Mouse (Mus musculus): ENCODE measurements around the gene Nt5dc2.

Nt5dc2 gene

DNA sequence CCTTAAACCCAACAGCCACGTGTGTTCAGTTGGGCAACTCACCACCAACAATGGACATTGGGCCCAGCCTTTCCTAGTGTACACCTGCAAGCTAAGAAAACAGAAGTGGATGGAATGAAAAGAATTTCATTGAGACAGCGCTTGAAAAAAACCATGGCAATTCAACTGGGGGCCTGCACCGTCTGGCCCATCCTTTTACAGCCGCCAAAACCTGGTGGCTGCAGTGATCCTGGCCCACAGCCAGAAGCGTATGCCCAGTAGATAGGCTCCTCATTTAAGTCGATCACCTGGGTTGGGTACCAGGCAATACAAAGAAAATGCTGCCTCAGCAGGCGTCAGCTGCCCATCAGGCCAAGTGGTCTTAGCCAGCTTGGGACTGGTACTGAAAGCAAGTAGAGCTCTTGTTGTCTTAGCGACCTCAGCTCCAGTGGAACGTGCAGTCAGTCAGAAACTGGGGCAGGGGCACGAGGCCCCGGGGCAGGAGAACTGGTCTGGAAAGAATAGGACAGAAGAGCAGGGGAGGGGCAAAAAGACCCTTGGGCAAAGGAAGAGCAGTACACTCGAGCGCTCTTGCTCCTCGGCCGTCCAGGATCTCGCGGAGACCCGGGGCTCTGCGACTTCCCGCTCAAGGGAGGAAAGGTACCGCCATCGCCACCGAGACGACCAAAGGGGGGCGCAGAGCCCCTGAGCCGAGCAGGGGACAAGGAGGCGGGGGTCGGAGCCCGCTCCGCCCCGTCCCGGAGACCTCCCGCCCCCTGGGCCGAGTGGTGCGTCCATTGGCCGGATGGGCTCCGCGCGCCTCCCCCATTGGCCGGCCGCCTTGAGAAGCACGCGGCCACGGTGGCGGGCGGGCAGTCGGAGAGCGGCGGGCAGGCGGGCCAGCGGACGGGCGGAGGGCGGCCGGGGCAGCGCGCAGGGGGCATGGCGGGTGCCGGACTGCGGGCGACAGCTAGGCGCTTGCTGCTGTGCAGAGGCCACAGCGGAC is at the start of gene Nt5dc2:
Nt5dc2 (plus strand) TSS at position 818 of the 985 bp plus-strand sequence.
- peak; percentile 86 to 90 for DNase-seq

DNA sequence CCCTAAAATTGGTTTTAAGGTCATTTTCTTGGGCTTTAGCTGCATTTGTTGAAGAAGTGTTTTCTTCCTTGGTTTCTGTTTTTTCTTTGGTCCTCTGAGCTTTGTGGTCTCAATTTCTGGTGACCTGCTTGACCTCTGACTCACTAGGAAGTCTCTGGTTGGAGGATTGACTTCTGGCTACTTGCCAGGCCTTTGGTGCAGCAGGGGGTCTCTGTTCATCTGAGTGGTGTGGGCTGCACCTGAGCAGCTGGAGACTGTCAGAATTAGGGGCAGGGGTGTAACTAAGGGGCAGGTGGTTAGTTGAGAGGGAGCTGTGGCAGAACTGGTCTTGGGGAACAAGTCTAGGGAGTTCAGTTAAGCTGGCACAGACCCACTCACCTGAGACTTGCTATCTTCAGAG is 49.7 kb upstream of the Nt5dc2 start:
- no peak for DNase-seq

DNA sequence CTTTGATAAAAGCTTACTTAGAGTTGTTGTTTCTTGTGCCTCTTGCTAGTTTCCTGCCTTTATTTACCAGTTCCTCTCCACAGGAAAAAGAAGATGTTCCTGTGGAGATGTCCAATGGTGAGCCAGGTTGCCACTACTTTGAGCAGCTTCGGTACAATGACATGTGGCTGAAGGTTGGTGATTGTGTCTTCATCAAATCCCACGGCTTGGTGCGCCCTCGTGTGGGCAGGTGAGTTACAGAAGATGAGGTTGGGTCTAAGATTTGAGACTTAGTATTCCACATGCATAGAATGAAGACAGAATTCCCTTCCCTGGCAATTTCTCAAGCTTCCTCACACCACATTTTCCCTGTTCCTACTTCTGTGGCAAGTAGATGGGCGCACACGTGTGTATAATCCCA is 43.4 kb upstream of the Nt5dc2 start:
- DNase-seq: peak; percentile 9 to 21

DNA sequence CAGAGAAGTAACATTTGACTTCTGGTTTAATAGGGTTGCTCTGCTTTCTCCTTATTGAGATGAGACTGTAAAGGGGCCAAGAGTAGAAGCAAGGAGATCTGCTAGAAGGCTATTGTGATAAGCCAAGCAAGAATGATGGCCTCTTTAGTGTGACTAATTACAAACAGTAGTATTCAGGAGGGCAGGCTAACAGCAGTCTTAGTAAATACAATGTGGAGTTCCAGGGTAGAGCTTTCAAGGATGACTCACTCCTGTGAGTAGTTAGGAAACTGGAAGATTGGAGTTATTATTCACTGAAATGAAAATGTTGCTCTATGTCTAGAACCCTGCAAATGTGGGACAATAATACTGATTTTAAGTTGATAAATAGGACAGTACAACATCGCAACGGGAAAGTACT is 42.3 kb upstream of the Nt5dc2 start:
- DNase-seq: no peak

DNA sequence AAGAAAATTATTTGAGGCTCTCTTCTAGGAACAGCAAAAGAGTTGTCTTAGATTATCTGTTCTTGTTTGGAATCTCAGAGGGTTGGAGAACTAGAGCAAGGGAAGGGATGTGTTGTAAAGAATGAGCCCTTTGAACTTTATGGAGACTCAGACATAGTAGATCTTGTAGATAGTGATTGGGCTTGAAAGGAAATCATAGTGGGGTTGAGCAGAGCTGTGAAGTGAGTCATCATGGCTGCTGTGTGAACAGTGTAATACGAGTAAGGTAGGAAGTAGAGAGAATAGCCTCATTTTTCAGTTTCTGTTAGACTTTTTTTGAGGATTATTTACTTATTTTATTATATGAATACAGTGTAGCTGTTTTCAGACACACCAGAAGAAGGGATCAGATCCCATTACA is 40.9 kb upstream of the Nt5dc2 start:
- no peak for DNase-seq

DNA sequence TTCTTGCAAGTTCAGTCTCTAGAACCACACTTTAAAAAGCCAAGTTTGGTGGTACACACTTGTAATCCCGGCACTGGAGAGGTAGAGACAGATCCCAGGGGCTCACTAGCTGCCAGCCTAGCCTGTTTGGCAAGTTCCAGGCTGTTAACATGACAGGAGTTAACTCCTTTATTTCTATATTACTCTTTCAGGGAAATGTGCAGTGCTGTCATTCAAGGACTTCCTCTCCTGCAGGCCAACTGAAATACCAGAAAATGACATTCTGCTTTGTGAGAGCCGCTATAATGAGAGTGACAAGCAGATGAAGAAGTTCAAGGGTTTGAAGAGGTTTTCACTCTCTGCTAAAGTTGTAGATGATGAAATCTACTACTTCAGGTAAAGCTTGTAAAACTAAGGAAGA is 25.7 kb upstream of the Nt5dc2 start:
- DNase-seq: peak in 1 of 2 experiments; percentile 48

DNA sequence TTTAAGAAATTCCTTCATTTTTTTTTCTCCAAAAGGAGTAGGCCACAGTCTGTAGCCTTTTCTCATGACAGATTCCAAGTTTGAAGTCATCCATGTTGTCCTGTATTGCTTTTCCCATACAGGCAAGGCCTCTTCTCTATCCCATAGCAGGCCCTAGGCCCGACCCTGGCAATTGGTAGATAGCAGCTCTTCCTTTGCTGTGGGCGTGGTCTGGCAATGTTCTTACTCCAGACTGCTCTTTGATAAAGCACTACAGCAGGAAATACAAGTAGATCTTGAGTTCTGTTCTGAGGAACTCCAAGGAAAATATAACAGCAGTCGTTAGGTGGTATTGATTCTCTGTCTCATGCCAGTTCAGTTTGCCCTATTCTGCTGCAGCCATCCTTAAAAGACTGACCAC is 20.2 kb upstream of the Nt5dc2 start:
- DNase-seq: no peak

DNA sequence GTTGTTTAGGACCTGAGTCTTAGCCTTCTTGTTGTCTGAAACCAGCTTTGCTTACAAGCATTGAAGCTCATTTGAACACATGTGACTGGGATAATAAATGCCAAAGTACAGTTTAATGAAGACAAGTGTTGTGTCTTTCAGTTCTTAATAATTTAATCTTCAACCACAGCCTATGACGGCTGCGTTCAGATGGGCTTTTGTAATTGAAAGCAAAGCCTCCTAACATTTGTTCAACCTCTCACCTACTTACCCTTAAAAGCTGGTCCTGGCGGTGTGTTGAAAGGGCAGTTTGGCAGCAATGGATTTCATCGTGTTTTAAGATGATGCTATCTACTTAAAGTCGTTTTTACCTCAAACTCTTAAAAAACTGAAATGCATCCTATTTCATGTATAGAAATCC is 18.7 kb upstream of the Nt5dc2 start:
- no peak for DNase-seq

DNA sequence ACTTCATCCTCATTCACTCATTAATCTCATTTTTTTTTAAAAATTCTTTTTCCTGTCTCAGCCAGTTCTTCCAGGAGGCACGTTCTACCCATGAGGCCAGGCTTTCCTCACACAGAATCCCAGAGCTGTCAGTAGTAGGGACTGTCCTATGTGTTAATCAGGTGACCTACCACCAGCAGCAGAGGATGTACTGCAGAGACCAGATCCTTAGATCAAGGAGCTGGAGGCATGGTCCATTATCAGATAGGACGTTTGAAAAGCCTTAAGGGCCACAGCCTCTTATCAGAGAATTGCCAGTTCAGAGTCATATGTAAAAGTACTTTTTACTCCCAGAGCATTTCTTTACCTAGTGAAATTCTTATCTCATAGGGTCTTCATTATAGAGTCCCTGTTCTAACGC is 16.8 kb upstream of the Nt5dc2 start:
- DNase-seq: no peak

DNA sequence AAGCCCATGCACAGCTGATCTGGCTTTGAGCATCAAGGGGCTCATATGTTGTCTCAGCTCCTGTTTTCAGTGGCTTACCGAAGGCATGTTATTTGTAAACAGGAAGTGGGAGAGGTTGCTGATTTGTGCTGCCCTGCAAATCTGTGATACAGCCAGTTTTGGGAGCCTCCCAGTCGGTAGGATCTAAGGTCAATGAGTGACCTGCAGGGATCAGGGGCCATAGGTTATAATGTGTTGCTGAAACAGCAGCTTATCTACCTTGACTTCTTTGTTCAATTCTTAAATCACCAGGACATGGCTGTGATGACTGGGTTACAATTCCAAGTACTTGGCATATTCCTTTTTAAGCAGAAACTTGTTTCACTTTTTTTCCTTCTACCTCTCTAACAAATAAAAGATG is 15.3 kb upstream of the Nt5dc2 start:
- DNase-seq: no peak

DNA sequence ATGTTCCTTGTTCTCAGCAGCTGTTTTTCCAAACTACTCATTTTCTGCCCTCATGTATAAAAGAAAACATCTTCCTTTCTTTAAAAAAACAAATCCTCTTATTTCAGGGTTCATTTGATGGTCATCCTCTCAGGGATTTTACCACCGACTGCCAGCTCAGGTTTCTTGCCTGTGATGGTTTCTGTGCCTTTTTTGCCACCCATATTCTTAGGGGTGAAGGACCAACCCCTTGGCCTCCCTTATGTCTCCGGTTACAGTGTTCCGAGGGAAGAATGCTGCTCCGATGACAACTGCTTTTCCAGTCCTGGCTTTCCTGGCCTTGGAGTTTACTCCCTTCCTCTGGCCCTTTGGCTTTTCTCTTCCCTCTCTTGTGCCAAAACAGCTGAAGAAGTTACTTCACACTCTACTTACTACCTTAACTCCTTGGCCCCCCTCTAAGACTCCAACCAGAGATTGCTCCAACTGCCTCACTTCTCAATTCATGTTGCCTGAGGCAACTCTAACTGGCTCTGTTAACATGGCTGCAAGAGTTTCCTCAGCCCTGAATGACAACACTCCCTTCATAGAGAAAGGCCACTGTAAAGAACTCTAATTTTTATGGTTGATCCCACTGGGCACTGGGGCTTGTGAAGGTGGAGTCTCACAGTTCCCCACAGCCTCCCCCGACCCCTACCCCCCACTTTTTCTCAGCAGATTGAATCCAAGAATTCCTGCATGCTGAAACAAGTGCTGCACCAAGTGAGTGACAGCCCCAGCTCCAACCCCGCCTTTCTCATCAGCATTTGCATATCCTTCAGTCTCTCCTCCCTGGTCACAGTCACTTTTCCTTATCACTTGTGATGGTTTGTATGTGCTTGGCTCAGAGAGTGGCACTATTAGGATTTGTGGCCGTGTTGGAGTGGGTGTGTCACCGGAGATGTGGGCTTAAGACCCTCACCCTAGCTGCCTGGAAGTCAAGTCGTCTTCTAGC is 5.5 kb upstream of the Nt5dc2 start:
- DNase-seq: no peak

DNA sequence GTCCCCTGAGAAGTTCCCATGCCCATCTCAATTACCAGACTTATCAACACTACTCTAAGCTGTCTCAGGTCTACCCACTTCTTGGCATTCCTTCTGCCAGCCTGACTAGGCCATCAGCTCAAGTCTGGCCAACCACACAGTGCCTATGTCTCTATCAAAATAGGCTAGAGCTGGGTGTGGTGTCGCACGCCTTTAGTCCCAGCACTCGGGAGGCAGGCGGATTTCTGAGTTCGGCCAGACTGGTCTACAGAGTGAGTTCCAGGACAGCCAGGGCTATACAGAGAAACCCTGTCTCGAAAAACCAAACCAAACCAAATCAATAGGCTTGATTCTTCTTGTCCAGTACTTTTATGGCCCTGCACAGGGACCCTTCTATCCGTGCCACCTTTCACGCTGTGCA is 4.0 kb upstream of the Nt5dc2 start:
- DNase-seq: no peak

DNA sequence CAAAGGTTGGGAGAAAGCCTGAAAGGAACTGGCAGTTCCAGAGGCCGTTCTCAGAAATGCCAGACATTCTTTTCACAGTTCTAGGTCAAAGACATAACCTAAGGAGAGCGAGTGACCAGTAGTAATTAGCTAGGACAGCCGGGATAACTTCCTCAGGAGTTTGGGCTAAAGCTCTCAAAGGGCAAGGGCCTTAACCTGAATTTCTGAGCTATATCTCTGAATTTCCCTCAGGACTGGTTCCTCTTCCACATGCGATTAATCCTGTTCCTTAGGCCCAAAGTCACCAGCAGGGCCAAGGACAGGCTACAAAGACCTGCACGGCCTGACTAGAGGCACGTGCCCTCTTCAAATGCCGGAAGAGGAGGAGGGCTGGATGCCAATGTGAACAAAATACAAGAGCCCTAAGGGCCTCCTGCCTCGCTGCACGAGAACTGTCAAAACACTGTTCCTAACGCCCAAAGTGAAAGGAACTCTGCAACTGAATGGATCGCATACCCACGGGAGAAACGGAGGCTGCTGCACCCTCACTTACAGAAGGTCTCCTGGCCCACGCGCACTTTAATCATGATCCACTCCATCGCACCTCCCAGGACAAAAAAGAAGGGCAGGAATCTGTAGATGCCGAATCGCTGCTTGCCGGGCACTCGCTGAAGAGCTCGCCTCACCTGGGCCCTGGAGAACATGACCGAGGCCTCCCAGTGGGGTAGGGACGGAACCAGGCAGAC is 2.6 kb upstream of the Nt5dc2 start:
- DNase-seq: peak; percentile 87 to 88

DNA sequence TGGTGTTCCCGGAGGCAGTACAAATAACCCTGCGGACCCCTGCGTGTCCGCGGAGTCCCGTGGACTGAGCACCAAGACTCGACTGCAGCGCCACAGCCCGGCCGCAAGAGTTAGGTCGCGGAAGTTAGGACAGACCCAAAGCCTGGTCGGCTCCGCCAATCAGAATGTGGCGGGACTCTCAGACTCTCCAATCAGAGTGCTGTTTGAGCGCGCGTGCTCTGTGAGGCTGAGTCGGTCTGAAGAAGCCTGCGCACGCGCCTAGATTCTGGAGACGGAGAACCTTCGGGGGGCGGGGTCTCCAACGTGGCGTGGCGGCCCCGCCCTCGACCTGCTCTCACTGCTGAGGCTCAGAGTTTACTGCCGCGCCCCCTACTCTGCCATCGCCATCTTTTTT is 2.0 kb upstream of the Nt5dc2 start, which contains the start of gene Smim4:
Smim4 (minus strand) TSS at position 131 of the 394 bp plus-strand sequence.
- peak; percentile 98 to 99 for DNase-seq

DNA sequence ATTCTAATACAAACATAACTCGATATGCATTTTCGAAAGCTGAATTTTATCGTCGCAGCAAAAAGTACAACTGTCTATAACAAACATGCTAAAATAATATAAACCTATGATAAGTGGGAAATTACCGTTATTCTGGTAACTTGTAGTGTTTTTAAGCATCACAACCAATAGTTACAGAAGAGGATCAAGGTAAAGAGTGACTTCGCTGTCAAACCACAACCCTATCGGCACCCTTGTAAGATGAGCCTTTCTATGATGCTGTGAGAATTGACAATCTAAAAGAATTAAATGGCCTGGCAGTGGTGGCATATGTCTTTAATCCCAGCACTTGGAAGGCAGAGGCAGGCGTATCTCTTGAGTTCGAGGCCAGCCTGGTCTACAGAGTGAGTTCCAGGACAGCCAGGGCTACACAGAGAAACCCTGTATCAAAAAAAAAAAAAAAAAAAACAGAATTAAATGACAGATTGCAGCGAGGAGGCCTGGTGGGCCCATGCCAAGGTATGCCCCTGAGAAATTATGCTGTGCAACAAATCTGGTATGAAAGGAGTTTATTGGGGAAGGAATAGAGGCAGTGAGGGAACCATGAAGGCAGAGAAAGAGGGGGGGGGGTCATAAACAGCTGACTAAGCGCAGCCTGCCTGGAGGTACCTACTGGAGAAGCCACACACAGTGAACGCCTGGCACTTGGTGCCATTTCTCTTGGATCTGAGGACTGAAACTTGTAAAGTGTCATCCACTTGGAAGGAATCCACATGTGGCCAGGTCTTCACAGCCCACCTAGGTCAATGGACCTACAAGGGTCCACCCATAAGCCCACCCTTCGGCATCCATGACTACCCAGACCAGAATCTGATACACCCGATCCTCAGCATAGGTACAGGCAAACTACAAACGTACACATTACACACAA is 1.3 kb upstream of the Nt5dc2 start:
- DNase-seq: no peak

DNA sequence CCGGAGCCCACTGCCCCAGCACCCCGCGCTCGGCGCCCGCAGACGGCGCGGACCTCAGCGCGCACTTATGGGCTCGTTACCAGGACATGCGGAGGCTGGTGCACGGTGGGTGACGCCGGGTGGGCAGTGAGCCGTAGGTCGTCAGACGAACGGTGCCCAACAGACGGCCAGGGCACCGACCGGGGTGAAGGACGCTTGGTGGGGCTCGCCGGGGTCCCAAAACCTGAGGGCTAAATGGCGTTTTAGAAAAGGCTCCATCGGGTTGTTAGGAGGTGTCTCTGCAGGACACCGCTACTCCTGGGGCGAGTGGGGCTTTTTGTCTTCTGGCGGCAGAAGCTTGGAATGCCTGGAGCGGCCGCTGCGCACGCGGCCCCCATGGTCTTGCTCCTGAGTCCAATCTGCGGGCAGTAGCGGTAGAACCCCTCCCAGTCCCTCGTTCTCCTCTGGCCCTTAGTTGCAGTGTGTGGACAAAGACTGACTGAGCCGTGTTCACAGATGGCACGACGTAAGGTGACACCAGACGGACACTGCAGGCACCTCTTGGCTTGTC is 494 bp downstream of the Nt5dc2 start:
- no peak for DNase-seq

DNA sequence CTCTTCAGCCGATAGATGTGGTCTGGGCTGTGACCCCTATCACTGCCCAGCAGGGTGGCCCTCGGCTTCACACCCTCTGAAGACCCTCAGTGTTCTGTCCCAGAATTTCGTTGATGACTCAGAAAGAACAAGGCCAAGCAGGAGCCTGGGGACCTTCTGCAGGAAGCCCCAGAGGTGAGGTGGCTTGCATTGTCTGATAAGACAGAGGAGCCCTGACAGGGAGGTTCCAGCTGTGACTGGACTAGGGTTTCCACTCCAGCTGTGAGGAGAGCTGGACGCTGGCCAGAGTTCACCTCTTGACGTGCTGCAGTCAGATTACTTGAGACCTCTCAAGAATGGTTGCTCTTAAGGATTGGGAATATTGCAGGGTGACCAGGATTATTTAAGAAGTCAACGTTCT is 1.2 kb downstream of the Nt5dc2 start:
- DNase-seq: peak; percentile 71 to 78

DNA sequence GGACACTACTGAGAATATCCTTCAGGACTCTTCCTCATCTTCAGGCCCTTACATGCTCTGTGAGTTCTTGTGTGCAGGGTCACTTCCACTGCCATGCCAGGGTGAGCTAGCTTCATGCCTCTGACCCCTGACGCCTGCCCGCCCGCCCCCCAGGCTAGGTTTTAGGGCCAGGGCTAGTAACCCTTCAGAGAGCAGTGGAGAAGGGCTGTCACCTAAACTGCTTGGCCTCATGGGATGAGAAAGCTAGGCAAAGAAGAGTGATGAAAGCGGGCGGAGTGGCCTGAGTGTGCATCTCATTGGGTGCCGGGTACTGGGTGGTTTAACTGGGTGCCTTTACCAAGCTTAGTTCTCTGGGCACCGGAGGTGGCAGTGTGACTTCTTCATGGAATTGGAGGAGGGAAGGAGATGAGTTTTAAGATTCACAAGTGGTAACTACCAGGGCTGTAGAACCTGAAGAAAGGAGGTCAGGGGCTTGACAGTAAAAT is 1.7 kb downstream of the Nt5dc2 start:
- DNase-seq: peak in 1 of 2 experiments; percentile 2

DNA sequence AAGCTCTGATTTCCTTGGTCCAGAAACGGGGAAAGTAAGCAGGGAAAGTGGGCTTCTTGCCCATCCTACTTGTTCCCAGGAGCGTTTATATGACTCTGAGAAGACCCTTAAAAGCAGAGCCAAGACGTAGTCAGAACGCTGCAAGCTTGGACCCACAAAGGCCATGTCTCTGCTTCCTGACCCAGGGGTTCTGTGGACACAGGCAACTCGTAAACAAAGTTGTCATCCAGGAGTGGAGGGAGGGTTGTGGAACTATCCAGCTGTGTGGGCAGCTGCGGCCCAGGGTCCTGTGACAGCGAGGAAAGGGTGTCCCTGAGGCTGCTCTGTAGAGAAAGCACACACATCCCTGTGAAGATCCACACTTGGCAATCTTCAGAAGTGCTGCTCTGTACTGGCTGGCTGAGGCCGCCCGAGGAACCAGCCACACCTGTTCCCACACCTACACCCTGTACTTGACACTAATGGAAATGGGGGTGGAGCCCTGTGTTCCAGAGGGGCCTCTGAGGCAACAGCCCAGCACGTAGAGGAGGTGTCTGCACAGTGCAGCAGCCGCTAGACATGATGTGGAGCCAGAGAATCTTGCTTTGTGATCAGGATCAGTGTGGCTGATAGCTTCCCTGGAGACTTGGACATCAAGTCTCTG is 2.3 kb downstream of the Nt5dc2 start:
- DNase-seq: peak; percentile 72 to 84
